Mouse (Mus musculus) G1E (cell line): ENCODE measurements around the gene Uckl1.
A peak's percentile ranks its signal among the peaks of the same experiment; 100 is the strongest.

ENCODE experiments used
- CTCF ChIP-seq: IDR thresholded peaks from 2 replicates; pipeline ENCODE4 v1.5.1; 2012; ENCODE audit warnings: low read depth, low read length, inconsistent platforms, mixed read lengths
- GATA1 ChIP-seq: IDR thresholded peaks from 2 replicates; pipeline ENCODE4 v1.6.1; 2012; ENCODE audit warnings: borderline replicate concordance, low read length, inconsistent platforms, mixed read lengths
- TAL1 ChIP-seq: conservative IDR thresholded peaks from 2 replicates; pipeline ENCODE4 v1.6.1; 2012; ENCODE audit warnings: low read depth, low read length, inconsistent platforms, mixed read lengths

DNA sequence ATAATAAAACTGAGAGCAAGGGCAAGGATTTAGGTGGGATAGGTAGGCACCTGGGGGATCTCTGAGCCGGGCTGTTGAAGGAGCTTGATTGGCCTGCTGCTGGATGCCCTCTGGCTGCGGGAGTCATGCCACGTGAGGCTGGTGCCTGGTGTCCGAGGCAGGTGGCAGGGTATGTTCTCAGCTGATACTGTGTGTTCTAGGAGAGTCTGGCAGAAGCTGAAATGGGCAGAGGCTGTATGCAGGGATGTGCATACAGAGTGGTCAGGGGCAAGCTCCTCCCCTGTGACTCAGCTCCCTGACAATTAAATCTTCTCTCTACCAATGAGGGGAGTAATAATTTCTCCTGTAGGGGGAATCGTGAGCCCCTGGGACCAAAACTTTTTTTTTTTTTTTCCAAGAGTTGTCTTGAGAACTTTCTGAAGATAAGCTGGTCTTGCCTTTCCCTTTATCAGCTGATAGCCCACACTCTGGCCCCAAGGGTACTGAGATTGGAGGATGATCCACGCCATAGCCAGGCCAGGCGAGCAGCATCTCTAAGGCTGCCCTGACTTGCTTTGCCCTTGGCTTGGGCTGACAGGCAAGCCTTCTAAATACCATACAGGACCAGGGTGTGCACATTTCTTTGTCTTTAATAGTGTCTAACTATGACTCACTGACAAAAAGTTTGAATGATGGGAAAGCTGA lies 12.8 kb upstream of the Uckl1 start:
- TF ChIP-seq CTCF (0 out of 2 replicates have a peak, but pooled peaks have one; percentile 19), GATA1 (no peak), TAL1 (no peak)
